Comparison of ENCODE assay signal across 10 mouse cellular contexts in the genomic region with DNA sequence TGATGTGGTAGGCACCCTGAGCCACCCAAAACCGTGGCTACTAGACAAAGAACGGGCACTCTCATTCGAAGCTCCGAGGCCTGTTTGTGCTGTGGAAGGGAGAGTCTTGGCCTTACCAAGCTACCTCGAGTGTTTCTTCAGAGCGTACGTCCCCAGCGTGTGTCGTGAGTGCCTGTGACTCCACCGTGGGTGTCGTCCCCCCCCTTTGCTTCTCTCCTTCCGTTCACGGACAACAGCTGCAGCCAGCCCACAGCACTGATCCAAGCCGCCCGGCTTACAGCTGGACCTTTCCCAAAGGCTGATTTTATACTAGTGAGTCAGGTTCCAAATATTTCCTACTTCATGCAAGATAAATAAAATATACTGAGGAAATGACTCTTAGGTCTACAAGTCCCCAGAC.
A peak's percentile ranks its signal among the peaks of the same experiment; 100 is the strongest.
DNase-seq lines count a peak whose midpoint lies in the region; ATAC-seq lines count a peak whose summit lies in the region.
"Had no signal": no experiment of that assay in that cellular context is flagged by ENCODE, and none has a peak within 500 bp of the region (broad histone marks: within the 10 kb centered on the region; RNA-seq: fewer than 3 reads in every experiment).

No protein-coding gene starts in this region.

- H3K27me3 ChIP-seq in hindbrain, embryonic 13.5 days: no peaks in the 10 kb centered on the region
- H3K27me3 ChIP-seq in hindbrain, embryonic 12.5 days: no peaks in the 10 kb centered on the region
- H3K27me3 ChIP-seq in limb, embryonic 15.5 days: no peaks in the 10 kb centered on the region
- no peaks in the 10 kb centered on the region for H3K27me3 ChIP-seq in midbrain, embryonic 13.5 days
- H3K27me3 ChIP-seq: embryonic facial prominence, embryonic 13.5 days had no signal

- ATAC-seq in hindbrain, embryonic 13.5 days (ENCODE audit: low FRiP score): no peak
- no peak for ATAC-seq in hindbrain, embryonic 12.5 days (ENCODE audit: low FRiP score)
- ATAC-seq in limb, embryonic 15.5 days (ENCODE audit: insufficient number of reproducible peaks, low FRiP score, low TSS enrichment, low read depth): peak; percentile 52; the same call in 1 of the 2 replicates
- ATAC-seq in erythroblast, adult 5-6 weeks (replicated peaks; ENCODE audit: low FRiP score, poor library complexity, severe bottlenecking): no peak
- no peak for ATAC-seq in midbrain, embryonic 13.5 days

- no peaks in the 10 kb centered on the region for H3K9me3 ChIP-seq in hindbrain, embryonic 13.5 days
- no peaks in the 10 kb centered on the region for H3K9me3 ChIP-seq in hindbrain, embryonic 12.5 days (replicated peaks)
- no peaks in the 10 kb centered on the region for H3K9me3 ChIP-seq in limb, embryonic 15.5 days
- no peaks in the 10 kb centered on the region for H3K9me3 ChIP-seq in midbrain, embryonic 13.5 days
- H3K9me3 ChIP-seq: embryonic facial prominence, embryonic 13.5 days had no signal

- no peak overlapping the region for H3K9ac ChIP-seq in hindbrain, embryonic 13.5 days
- no peak overlapping the region for H3K9ac ChIP-seq in hindbrain, embryonic 12.5 days
- H3K9ac ChIP-seq in limb, embryonic 15.5 days: no peak overlapping the region
- H3K9ac ChIP-seq in midbrain, embryonic 13.5 days (replicated peaks): no peak overlapping the region
- H3K9ac ChIP-seq: embryonic facial prominence, embryonic 13.5 days had no signal

- DNase-seq in 3134 (ENCODE audit: extremely low read depth, insufficient read length, low spot score): peak; percentile 87
- DNase-seq in gastrocnemius, postnatal 10 days: peak; percentile 48
- no peak for DNase-seq in spleen, adult 18-20 months

- H3K27ac ChIP-seq in hindbrain, embryonic 13.5 days: peak overlapping the region; percentile 48; the same call in 1 of the 2 replicates
- H3K27ac ChIP-seq in hindbrain, embryonic 12.5 days: no peak overlapping the region
- H3K27ac ChIP-seq in limb, embryonic 15.5 days: no peak overlapping the region
- H3K27ac ChIP-seq in midbrain, embryonic 13.5 days: no peak overlapping the region
- H3K27ac ChIP-seq: embryonic facial prominence, embryonic 13.5 days had no signal

- no peak overlapping the region for H3K4me3 ChIP-seq in hindbrain, embryonic 13.5 days
- H3K4me3 ChIP-seq in hindbrain, embryonic 12.5 days: no peak overlapping the region
- H3K4me3 ChIP-seq in limb, embryonic 15.5 days: no peak overlapping the region
- H3K4me3 ChIP-seq in midbrain, embryonic 13.5 days (replicated peaks): no peak overlapping the region
- H3K4me3 ChIP-seq: embryonic facial prominence, embryonic 13.5 days had no signal

- 82% methylated on average over 15 of the region's 15 CpGs for whole genome bisulfite sequencing in hindbrain, embryonic 13.5 days
- WGBS in hindbrain, embryonic 12.5 days: 85% methylated on average over 15 of the region's 15 CpGs
- WGBS in limb, embryonic 15.5 days: 54% methylated on average over 15 of the region's 15 CpGs
- WGBS in midbrain, embryonic 13.5 days: 78% methylated on average over 15 of the region's 15 CpGs

- no peak overlapping the region for H3K4me2 ChIP-seq in hindbrain, embryonic 13.5 days
- no peak overlapping the region for H3K4me2 ChIP-seq in hindbrain, embryonic 12.5 days (replicated peaks)
- H3K4me2 ChIP-seq in limb, embryonic 15.5 days: no peak overlapping the region
- no peak overlapping the region for H3K4me2 ChIP-seq in midbrain, embryonic 13.5 days (replicated peaks)
- H3K4me2 ChIP-seq: embryonic facial prominence, embryonic 13.5 days had no signal

- no peaks in the 10 kb centered on the region for H3K36me3 ChIP-seq in hindbrain, embryonic 13.5 days
- H3K36me3 ChIP-seq in hindbrain, embryonic 12.5 days: no peaks in the 10 kb centered on the region
- H3K36me3 ChIP-seq in limb, embryonic 15.5 days: no peaks in the 10 kb centered on the region
- no peaks in the 10 kb centered on the region for H3K36me3 ChIP-seq in midbrain, embryonic 13.5 days
- H3K36me3 ChIP-seq: embryonic facial prominence, embryonic 13.5 days; G1E had no signal

- H3K4me1 ChIP-seq in hindbrain, embryonic 13.5 days (replicated peaks): peaks cover 20% of the 10 kb centered on the region
- H3K4me1 ChIP-seq in hindbrain, embryonic 12.5 days: peaks cover 3% of the 10 kb centered on the region; the same call in 1 of the 2 replicates
- H3K4me1 ChIP-seq in limb, embryonic 15.5 days: peaks cover 11% of the 10 kb centered on the region
- H3K4me1 ChIP-seq in midbrain, embryonic 13.5 days (replicated peaks): peaks cover 10% of the 10 kb centered on the region

Comparison
In these comparisons a context has a peak if more than half of its experiments do, and no peak if none do; other contexts are left out.
1. DNase-seq: peak in 3134 (single experiment) and gastrocnemius, postnatal 10 days (single experiment); none in spleen, adult 18-20 months (0 of 2).